Mouse (Mus musculus): ENCODE measurements around the gene Gnptg. TPM values are rescaled to one million over a fixed set of nuclear protein-coding genes. Genes with fewer than 3 reads are reported as not detected.

The Gnptg gene
- total RNA-seq, 2 experiments from 2014 or later: 3.7 to 6.0 TPM

- no peak for ATAC-seq (replicated peaks; ENCODE audit: low FRiP score, poor library complexity, severe bottlenecking)
These were observed 29.1 kb downstream of the Gnptg start for GRCm38 (mm10) chr17:25210680-25211466.

- ATAC-seq (replicated peaks; ENCODE audit: low FRiP score, poor library complexity, severe bottlenecking): no peak
These were observed 29.9 kb downstream of the Gnptg start for GRCm38 (mm10) chr17:25210006-25210405.

GRCm38 (mm10) chr17:25202401-25202800 is 37.5 kb downstream of the Gnptg start:
- no peak for ATAC-seq (replicated peaks; ENCODE audit: low FRiP score, poor library complexity, severe bottlenecking)

- no peak for ATAC-seq (replicated peaks; ENCODE audit: low FRiP score, poor library complexity, severe bottlenecking)
These were observed 50.8 kb downstream of the Gnptg start for GRCm38 (mm10) chr17:25189091-25189490.

GRCm38 (mm10) chr17:25188150-25189031 is 51.5 kb downstream of the Gnptg start, which contains the start of gene Unkl:
Unkl (plus strand) TSS chr17:25188397.
- ATAC-seq (replicated peaks; ENCODE audit: low FRiP score, poor library complexity, severe bottlenecking): no peak

- no peak for ATAC-seq (replicated peaks; ENCODE audit: low FRiP score, poor library complexity, severe bottlenecking)
These were observed 52.2 kb downstream of the Gnptg start for GRCm38 (mm10) chr17:25187784-25188149.

GRCm38 (mm10) chr17:25184961-25185360 is 55.0 kb downstream of the Gnptg start:
- ATAC-seq (replicated peaks; ENCODE audit: low FRiP score, poor library complexity, severe bottlenecking): peak; percentile 3; the same call in 1 of the 2 replicates

- peak; percentile 90 for ATAC-seq (replicated peaks; ENCODE audit: low FRiP score, poor library complexity, severe bottlenecking)
These were observed 55.7 kb downstream of the Gnptg start, which contains the start of gene BC003965 for GRCm38 (mm10) chr17:25184129-25184691. BC003965 (plus strand) TSS chr17:25184554.

Other genes starting within 250 kb of the Gnptg start
- 16.7 and 18.0 TPM in 2 replicates for gene Cramp1l, start 224.3 kb downstream of the Gnptg start, total RNA-seq (2015; ENCODE audit: low replicate concordance)
- gene Cramp1l, start 224.3 kb downstream of the Gnptg start, total RNA-seq (2017; ENCODE audit: low replicate concordance): 16.2 and 19.0 TPM in 2 replicates
- gene Ift140, start 224.0 kb downstream of the Gnptg start, total RNA-seq (2015; ENCODE audit: low replicate concordance): 61.9 and 62.3 TPM in 2 replicates
- 158 and 187 TPM in 2 replicates for gene Ift140, start 224.0 kb downstream of the Gnptg start, total RNA-seq (2017; ENCODE audit: low replicate concordance)
- gene Tmem204, start 156.5 kb downstream of the Gnptg start, total RNA-seq (2015; ENCODE audit: low replicate concordance): not detected in 2 replicates
- gene Tmem204, start 156.5 kb downstream of the Gnptg start, total RNA-seq (2017; ENCODE audit: low replicate concordance): not detected in 2 replicates
- 3.5 and 5.9 TPM in 2 replicates for gene Telo2, start 124.2 kb downstream of the Gnptg start, total RNA-seq (2015; ENCODE audit: low replicate concordance)
- gene Telo2, start 124.2 kb downstream of the Gnptg start, total RNA-seq (2017; ENCODE audit: low replicate concordance): 6.3 and 11.6 TPM in 2 replicates
- not detected in 2 replicates for gene Ptx4, start 119.4 kb downstream of the Gnptg start, total RNA-seq (2015; ENCODE audit: low replicate concordance)
- gene Ptx4, start 119.4 kb downstream of the Gnptg start, total RNA-seq (2017; ENCODE audit: low replicate concordance): not detected in 2 replicates
- gene Clcn7, start 106.7 kb downstream of the Gnptg start, total RNA-seq (2015; ENCODE audit: low replicate concordance): 3.7 and 8.6 TPM in 2 replicates
- 6.0 and 9.1 TPM in 2 replicates for gene Clcn7, start 106.7 kb downstream of the Gnptg start, total RNA-seq (2017; ENCODE audit: low replicate concordance)
- not detected in 2 replicates for gene Ccdc154, start 77.7 kb downstream of the Gnptg start, total RNA-seq (2015; ENCODE audit: low replicate concordance)
- 0.28 TPM in 1 of 2 replicates, not detected in the other for gene Ccdc154, start 77.7 kb downstream of the Gnptg start, total RNA-seq (2017; ENCODE audit: low replicate concordance)
- gene Gm38655, start 64.7 kb downstream of the Gnptg start, total RNA-seq (2015; ENCODE audit: low replicate concordance): not detected in 2 replicates
- gene Gm38655, start 64.7 kb downstream of the Gnptg start, total RNA-seq (2017; ENCODE audit: low replicate concordance): not detected in 2 replicates
- gene BC003965, start 55.6 kb downstream of the Gnptg start, total RNA-seq (2015; ENCODE audit: low replicate concordance): 6.5 TPM in 2 replicates
- gene BC003965, start 55.6 kb downstream of the Gnptg start, total RNA-seq (2017; ENCODE audit: low replicate concordance): 2.2 and 2.9 TPM in 2 replicates
- 5.6 and 8.1 TPM in 2 replicates for gene Unkl, start 51.7 kb downstream of the Gnptg start, total RNA-seq (2015; ENCODE audit: low replicate concordance)
- gene Unkl, start 51.7 kb downstream of the Gnptg start, total RNA-seq (2017; ENCODE audit: low replicate concordance): 8.2 and 16.3 TPM in 2 replicates
- 3.1 and 3.6 TPM in 2 replicates for gene Tsr3, start within 50 bp of the Gnptg start, total RNA-seq (2015; ENCODE audit: low replicate concordance)
- 5.2 and 8.6 TPM in 2 replicates for gene Tsr3, start within 50 bp of the Gnptg start, total RNA-seq (2017; ENCODE audit: low replicate concordance)
- 1.5 TPM in 1 of 2 replicates, not detected in the other for gene Baiap3, start 16.2 kb upstream of the Gnptg start, total RNA-seq (2015; ENCODE audit: low replicate concordance)
- gene Baiap3, start 16.2 kb upstream of the Gnptg start, total RNA-seq (2017; ENCODE audit: low replicate concordance): 0.42 TPM in 1 of 2 replicates, not detected in the other
- 81.3 and 118 TPM in 2 replicates for gene Ube2i, start 34.5 kb upstream of the Gnptg start, total RNA-seq (2015; ENCODE audit: low replicate concordance)
- 58.7 and 64.3 TPM in 2 replicates for gene Ube2i, start 34.5 kb upstream of the Gnptg start, total RNA-seq (2017; ENCODE audit: low replicate concordance)
- gene Prss34, start 58.3 kb upstream of the Gnptg start, total RNA-seq (2015; ENCODE audit: low replicate concordance): 153 and 185 TPM in 2 replicates
- 68.4 and 78.9 TPM in 2 replicates for gene Prss34, start 58.3 kb upstream of the Gnptg start, total RNA-seq (2017; ENCODE audit: low replicate concordance)
- not detected in 2 replicates for gene Prss28, start 68.5 kb upstream of the Gnptg start, total RNA-seq (2015; ENCODE audit: low replicate concordance)
- not detected in 2 replicates for gene Prss28, start 68.5 kb upstream of the Gnptg start, total RNA-seq (2017; ENCODE audit: low replicate concordance)
- not detected in 2 replicates for gene Prss29, start 78.5 kb upstream of the Gnptg start, total RNA-seq (2015; ENCODE audit: low replicate concordance)
- not detected in 2 replicates for gene Prss29, start 78.5 kb upstream of the Gnptg start, total RNA-seq (2017; ENCODE audit: low replicate concordance)
- not detected in 2 replicates for gene Tpsab1, start 105.4 kb upstream of the Gnptg start, total RNA-seq (2015; ENCODE audit: low replicate concordance)
- not detected in 2 replicates for gene Tpsab1, start 105.4 kb upstream of the Gnptg start, total RNA-seq (2017; ENCODE audit: low replicate concordance)
- not detected in 2 replicates for gene Tpsb2, start 126.2 kb upstream of the Gnptg start, total RNA-seq (2015; ENCODE audit: low replicate concordance)
- not detected in 2 replicates for gene Tpsb2, start 126.2 kb upstream of the Gnptg start, total RNA-seq (2017; ENCODE audit: low replicate concordance)
- gene Tpsg1, start 129.1 kb upstream of the Gnptg start, total RNA-seq (2015; ENCODE audit: low replicate concordance): not detected in 2 replicates
- gene Tpsg1, start 129.1 kb upstream of the Gnptg start, total RNA-seq (2017; ENCODE audit: low replicate concordance): not detected in 2 replicates
- 0.21 TPM in 1 of 2 replicates, not detected in the other for gene Cacna1h, start 193.7 kb upstream of the Gnptg start, total RNA-seq (2015; ENCODE audit: low replicate concordance)
- gene Cacna1h, start 193.7 kb upstream of the Gnptg start, total RNA-seq (2017; ENCODE audit: low replicate concordance): under 0.01 and 0.43 TPM in 2 replicates
- gene Tekt4, start 214.5 kb upstream of the Gnptg start, total RNA-seq (2015; ENCODE audit: low replicate concordance): not detected in 2 replicates
- gene Tekt4, start 214.5 kb upstream of the Gnptg start, total RNA-seq (2017; ENCODE audit: low replicate concordance): not detected in 2 replicates

Measured in erythroblast, adult 5-6 weeks (primary cell).